Mouse (Mus musculus): ENCODE results near the gene Olfr825.
"Not testable (repeated sequence)": the region's sequence is repeated elsewhere in the genome, so short reads cannot be mapped to it uniquely, and the experiment has no call there.

The Olfr825 gene

DNA sequence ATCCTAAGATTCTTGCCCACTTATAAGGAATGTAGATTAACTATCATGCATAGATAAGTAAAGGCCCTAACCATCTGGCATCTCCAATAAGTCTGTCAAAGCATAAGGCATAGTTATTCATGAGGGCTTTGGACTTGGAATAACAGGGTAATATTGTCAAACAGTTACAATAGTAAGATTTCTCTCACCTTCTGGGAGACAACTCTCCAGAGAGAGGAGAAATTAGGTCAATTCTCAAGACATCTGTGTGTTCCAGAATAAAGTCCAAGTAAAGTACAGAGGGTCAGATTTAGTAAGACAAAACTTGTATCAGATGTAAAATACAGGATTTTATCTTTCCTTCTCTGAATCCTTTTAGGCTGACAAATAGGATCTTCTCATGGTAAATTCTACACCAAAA is at the start of gene Olfr825:
Gene Olfr825, minus strand, starts transcription at position 101 of the 400 bp plus-strand sequence.
- DNase-seq, result no peak

DNA sequence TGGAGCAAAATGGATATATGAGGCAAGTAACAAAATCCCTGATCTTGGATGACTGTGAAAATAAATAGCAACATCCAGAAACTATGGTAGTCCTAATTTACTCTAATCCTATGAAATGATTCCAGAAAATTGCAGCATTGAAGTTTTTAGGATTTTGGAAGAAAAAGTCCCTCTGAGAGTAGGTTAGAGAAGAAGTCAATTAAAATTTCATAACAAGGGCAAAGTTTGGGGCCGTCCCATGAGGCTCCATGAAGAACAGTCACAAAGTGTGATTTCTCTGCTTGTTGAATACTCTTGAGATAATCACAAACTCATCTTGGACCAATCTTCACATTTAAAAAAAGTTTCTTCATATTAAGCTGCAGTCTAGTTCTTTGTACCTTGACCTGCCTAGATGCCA is 47.7 kb upstream of the Olfr825 start, which contains the start of gene Olfr827:
Gene Olfr827, minus strand, starts transcription at position 101 of the 400 bp plus-strand sequence.
- DNase-seq, result no peak

DNA sequence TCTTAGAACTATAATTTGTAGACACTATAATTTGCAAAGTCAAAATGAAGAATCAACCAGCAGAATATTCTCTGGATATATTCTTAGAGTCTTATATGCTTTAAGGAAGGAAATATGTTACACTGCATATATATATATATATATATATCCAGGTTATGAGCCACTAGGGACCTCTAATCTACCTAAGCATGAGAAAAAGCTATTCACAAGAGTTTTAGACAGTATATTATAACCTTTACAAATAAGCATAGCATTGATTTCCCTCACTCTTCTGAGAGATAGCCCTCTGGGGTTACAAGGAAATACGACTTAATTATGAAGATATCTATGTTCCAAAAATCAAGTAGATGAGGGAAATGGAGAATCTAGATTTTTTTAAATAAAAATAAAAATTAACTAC is 17.5 kb upstream of the Olfr825 start, which contains the start of gene Olfr826:
Gene Olfr826, minus strand, starts transcription at position 101 of the 400 bp plus-strand sequence.
- no peak for DNase-seq

DNA sequence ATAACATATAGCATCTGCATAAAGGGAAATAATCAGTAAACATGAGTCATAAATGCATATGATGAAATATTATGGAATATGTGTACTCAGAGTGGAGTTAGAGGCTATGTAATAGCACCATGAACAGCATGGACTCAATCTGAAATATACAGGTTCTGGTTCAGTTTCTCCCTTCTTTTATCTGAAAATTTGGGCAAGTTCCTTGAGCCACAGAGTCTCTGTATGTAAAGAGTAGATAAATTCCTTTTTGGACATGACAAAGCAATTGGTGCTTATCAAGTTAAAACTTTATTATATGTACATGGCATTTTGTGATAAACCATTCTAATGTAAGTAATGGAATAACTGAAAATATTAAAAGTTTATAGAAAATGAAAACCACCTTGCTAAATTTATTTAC is 1.4 kb downstream of the Olfr825 start:
- no peak for DNase-seq

DNA sequence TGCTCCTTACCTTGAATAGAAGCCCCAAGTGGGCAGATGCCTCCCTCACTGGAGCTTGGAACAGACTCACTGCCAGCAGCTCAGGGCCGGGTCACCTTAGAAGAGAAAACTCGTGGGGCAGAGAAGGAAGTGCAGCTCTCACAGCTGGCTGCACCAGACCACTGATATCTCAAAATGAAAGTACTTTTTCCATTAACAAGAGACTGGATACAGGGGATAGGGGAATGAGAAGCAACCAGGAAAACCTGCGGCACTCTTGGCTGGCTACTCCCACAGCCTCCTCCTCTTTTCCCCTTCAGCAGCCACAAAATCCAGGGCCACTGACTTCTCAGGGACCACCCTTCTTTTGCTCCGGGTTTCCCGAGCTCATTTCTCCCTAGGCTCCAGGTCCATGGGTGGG is 22.4 kb downstream of the Olfr825 start:
- DNase-seq, result no peak

DNA sequence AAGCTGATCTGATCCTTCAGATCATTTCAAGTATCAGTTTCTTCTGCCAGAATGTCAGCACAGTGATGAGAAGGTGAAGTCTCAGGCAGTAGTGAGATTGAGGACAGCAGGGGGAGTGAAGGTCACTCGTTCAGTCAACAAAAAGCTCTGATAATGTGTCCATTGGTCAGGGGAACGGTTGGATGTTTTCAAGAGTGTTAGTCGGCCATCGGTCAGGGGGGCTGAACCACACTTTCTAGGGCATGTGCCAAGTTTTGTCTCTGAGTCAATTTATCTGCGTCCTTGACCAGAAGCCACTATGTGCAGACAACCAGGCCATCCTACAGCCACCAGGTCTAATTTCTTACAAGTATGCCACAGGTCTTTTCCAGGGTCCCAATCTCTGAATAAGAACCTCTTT is 24.1 kb downstream of the Olfr825 start:
- not testable (repeated sequence) for DNase-seq

DNA sequence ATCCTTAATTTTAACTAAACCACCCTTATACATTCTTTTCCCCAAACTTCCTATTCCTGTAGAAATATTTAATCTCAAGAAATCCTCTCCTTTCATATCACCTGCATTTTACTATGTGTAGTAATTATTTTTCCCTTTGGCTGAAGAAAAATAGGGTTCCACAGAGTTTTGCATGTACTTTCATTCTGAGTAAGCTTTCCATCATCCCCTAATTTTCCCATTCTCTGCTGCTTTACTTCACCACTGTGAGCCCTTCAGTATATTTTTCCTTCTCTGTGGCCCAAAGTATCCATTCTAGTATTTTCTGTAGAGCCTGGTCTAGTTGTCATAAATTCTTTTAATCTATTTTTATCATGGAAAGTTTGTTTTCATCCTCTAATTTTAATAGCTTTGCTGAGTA is 31.8 kb downstream of the Olfr825 start:
- DNase-seq, result no peak

DNA sequence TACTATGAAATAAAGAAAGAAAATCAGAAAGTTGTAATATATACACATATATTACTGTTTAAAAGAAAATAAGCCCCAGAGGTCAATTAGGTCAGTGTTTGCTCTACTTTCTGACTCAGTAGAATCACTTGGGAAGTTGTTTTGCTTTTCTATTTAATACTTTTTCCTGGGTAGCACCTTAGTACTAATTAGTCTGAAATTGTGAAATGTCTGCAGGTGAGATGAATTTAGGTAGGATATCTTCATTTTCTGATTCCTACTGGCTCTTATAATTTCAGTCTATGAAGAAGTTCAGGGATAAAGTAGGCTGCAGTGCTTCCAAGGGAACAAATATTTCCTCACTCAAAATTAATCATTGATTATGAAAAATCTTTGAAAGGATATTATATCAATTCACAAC is 36.7 kb downstream of the Olfr825 start, which contains the start of gene Olfr824:
Gene Olfr824, minus strand, starts transcription at position 101 of the 400 bp plus-strand sequence.
- DNase-seq, result not testable (repeated sequence)

DNA sequence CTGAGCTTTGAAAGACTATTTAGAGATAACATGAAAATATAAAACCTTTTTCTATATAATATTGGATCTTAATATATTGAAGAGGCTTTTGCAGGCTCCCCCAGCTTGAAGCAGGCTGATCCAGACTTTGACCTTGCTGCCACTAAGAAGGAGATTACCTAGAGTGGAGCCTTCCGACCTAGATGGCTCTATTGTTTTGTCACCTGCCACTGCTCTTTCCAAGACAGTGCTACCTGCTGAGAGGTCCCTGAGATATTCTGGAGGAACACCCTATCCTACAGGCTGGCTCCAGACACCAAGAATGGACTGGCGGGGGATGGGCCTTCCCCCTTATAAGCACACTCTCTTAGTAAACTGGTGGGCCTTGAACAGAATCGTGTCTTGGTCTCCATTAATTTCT is 50.5 kb downstream of the Olfr825 start:
- DNase-seq, result not testable (repeated sequence)

DNA sequence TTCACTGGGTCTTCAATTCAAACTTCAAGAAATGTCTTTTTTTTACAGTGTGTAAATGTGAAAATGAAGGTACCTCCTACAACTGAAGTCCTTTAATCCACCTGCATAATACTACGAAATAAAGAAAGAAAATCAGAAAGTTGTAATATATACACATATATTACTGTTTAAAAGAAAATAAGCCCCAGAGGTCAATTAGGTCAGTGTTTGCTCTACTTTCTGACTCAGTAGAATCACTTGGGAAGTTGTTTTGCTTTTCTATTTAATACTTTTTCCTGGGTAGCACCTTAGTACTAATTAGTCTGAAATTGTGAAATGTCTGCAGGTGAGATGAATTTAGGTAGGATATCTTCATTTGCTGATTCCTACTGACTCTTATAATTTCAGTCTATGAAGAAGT is 51.3 kb downstream of the Olfr825 start, which contains the start of gene Olfr823:
Gene Olfr823, minus strand, starts transcription at position 101 of the 400 bp plus-strand sequence.
- not testable (repeated sequence) for DNase-seq

Data from cerebellum, adult 8-10 months (tissue).